Mouse (Mus musculus): Measurements from ENCODE around the gene Zswim7. TPM values are rescaled to one million over a fixed set of nuclear protein-coding genes. Genes with fewer than 3 reads are reported as not detected.
A peak's percentile ranks its signal among the peaks of the same experiment; 100 is the strongest.
"Not testable (repeated sequence)": the region's sequence is repeated elsewhere in the genome, so short reads cannot be mapped to it uniquely, and the experiment has no call there.

The Zswim7 gene
- polyA plus RNA-seq, 1 experiment from 2014 or later: 18.0 TPM

DNA sequence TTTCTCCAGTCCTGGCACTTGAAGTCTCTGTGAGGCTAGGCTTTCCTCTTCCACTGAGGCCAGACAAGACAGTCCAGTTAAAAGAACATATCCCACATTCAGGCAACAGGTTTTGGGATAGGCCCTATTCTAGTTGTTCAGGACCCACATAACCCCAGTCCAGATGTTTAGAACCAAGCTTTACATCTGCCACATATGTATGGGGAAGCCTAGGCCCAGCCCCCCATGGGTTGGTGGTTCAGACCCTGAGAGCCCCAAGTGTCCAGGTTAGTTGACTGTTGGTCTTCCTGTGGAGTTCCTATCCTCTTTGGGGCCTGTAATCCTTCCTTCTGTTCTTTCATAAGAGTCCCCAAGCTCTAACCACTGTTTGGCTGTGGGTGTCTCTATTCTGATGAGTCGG is 6.5 kb upstream of the Zswim7 start:
- WGBS: 94% methylated on average over 1 of the region's 1 CpGs
- Histone ChIP-seq H3K4me3 (replicated peaks; ENCODE audit: low read length) (no peak overlapping the region), H3K27ac (no peak overlapping the region), H3K4me2 (replicated peaks) (no peak overlapping the region), H3K4me1 (replicated peaks; ENCODE audit: control insufficient read depth, insufficient read depth, low read length) (0 out of 2 replicates have a peak, but pooled peaks cover 1% of the 10 kb centered on the region), H3K9me3 (ENCODE audit: control insufficient read depth, low read length) (no peaks in the 10 kb centered on the region), H3K36me3 (replicated peaks; ENCODE audit: control insufficient read depth, insufficient read depth) (peaks cover 75% of the 10 kb centered on the region), H3K27me3 (ENCODE audit: control insufficient read depth, insufficient read depth, low read length) (no peaks in the 10 kb centered on the region), H3K9ac (no peak overlapping the region)
- ATAC-seq (ENCODE audit: low FRiP score) (no peak), DNase-seq (ENCODE audit: low spot score) (no peak)

DNA sequence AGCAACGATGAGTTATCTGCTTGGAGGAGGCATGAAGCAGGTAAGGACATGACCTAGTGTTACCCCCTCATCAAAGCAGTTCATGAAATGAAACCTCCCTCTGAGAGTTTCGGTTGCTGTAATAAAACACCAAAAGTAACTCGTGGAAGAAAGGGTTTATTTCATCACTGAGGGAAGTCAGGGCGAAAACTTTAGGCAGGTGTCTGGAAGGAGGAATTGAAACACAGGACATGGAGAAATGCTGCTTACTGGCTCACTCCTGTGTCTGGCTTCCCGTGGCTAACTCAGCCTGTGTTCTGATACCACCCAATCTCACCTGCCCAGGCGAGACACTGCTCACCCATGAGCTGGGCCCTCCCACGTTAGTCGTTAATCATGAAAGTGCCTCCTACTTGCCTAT is 3.8 kb upstream of the Zswim7 start:
- ATAC-seq (ENCODE audit: low FRiP score) (no peak), DNase-seq (ENCODE audit: low spot score) (no peak)
- Histone ChIP-seq H3K27me3 (ENCODE audit: control insufficient read depth, insufficient read depth, low read length) (no peaks in the 10 kb centered on the region), H3K4me1 (replicated peaks; ENCODE audit: control insufficient read depth, insufficient read depth, low read length) (peaks cover 9% of the 10 kb centered on the region; the same call in 1 of the 2 replicates), H3K4me3 (replicated peaks; ENCODE audit: low read length) (no peak overlapping the region), H3K27ac (no peak overlapping the region), H3K9me3 (ENCODE audit: control insufficient read depth, low read length) (no peaks in the 10 kb centered on the region), H3K36me3 (replicated peaks; ENCODE audit: control insufficient read depth, insufficient read depth) (peaks cover 59% of the 10 kb centered on the region), H3K9ac (no peak overlapping the region), H3K4me2 (replicated peaks) (no peak overlapping the region)
- WGBS: 94% methylated on average over 8 of the region's 8 CpGs

DNA sequence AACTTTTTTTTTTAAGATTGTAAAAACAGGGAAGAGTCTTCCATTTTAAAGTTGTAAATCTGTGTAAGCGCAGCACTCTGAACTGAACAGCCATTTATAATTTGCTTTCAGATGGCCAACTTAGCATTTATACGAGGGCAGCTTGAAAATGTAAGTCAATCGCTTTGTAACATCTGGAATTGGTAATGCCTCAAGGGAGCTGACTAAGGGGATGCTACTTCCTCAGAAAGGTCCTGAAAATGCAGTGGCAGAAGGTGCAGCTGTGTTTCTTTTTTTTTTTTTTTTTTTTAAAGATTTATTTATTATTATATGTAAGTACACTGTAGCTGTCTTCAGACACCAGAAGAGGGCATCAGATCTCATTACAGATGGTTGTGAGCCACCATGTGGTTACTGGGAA is 2.8 kb upstream of the Zswim7 start:
- not testable (repeated sequence) for H3K27ac ChIP-seq

GRCm38 (mm10) chr11:62281601-62281997 is 424 bp upstream of the Zswim7 start:
- under 1% methylated on average over 43 of the region's 57 CpGs for WGBS
- ATAC-seq (ENCODE audit: low FRiP score) (peak; percentile 69), DNase-seq (ENCODE audit: low spot score) (peak; percentile 52)

More for the DNA sequence above, 2.8 kb upstream of the Zswim7 start:
- not testable (repeated sequence) for H3K4me2 ChIP-seq (replicated peaks); H3K4me1 ChIP-seq (replicated peaks; ENCODE audit: control insufficient read depth, insufficient read depth, low read length); H3K4me3 ChIP-seq (replicated peaks; ENCODE audit: low read length); H3K9ac ChIP-seq; DNase-seq (ENCODE audit: low spot score); H3K9me3 ChIP-seq (ENCODE audit: control insufficient read depth, low read length); H3K27me3 ChIP-seq (ENCODE audit: control insufficient read depth, insufficient read depth, low read length); ATAC-seq (ENCODE audit: low FRiP score)
- 84% methylated on average over 3 of the region's 3 CpGs for WGBS
- H3K36me3 ChIP-seq (replicated peaks; ENCODE audit: control insufficient read depth, insufficient read depth): peaks cover 53% of the 10 kb centered on the region

GRCm38 (mm10) chr11:62278027-62278426 is 3.1 kb downstream of the Zswim7 start:
- WGBS: 26% methylated on average over 5 of the region's 5 CpGs

More at GRCm38 (mm10) chr11:62281601-62281997, 424 bp upstream of the Zswim7 start:
- Histone ChIP-seq H3K27ac (peak overlapping the region; percentile 90), H3K4me3 (replicated peaks; ENCODE audit: low read length) (peak overlapping the region; percentile 96), H3K4me1 (replicated peaks; ENCODE audit: control insufficient read depth, insufficient read depth, low read length) (peaks cover 9% of the 10 kb centered on the region; the same call in 1 of the 2 replicates), H3K27me3 (ENCODE audit: control insufficient read depth, insufficient read depth, low read length) (no peaks in the 10 kb centered on the region), H3K9ac (peak overlapping the region; percentile 92), H3K9me3 (ENCODE audit: control insufficient read depth, low read length) (no peaks in the 10 kb centered on the region), H3K4me2 (replicated peaks) (peak overlapping the region; percentile 69), H3K36me3 (replicated peaks; ENCODE audit: control insufficient read depth, insufficient read depth) (peaks cover 31% of the 10 kb centered on the region)

DNA sequence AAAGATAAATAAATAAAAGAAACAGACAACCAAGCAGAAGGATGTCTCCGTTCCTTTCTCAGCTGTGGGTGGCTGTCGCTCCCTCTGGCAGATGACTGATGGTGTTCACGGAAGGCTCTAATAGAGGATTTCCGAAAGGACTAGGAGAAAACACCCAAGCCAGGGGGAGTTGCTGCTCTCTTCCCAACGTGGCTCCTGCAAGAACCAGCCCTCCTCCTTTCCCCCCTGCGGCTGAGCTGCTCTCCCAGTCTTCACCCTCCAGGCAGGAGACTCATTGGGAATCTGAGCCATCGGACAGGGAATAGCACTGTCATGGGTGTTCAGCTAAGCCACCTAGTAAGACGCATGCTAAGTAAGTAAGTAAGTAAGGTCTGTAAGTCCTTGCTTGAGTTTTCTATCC is 4.1 kb downstream of the Zswim7 start:
- ATAC-seq (ENCODE audit: low FRiP score): no peak
- WGBS: 53% methylated on average over 8 of the region's 8 CpGs
- Histone ChIP-seq H3K27ac (no peak overlapping the region), H3K4me3 (replicated peaks; ENCODE audit: low read length) (no peak overlapping the region), H3K4me1 (replicated peaks; ENCODE audit: control insufficient read depth, insufficient read depth, low read length) (peaks cover 2% of the 10 kb centered on the region; the same call in 1 of the 2 replicates), H3K27me3 (ENCODE audit: control insufficient read depth, insufficient read depth, low read length) (no peaks in the 10 kb centered on the region), H3K9me3 (ENCODE audit: control insufficient read depth, low read length) (no peaks in the 10 kb centered on the region), H3K9ac (no peak overlapping the region), H3K36me3 (replicated peaks; ENCODE audit: control insufficient read depth, insufficient read depth) (no peaks in the 10 kb centered on the region), H3K4me2 (replicated peaks) (no peak overlapping the region)
- DNase-seq (ENCODE audit: low spot score): no peak

More at GRCm38 (mm10) chr11:62278027-62278426, 3.1 kb downstream of the Zswim7 start:
- H3K9ac ChIP-seq: no peak overlapping the region
- ATAC-seq (ENCODE audit: low FRiP score) (no peak), DNase-seq (ENCODE audit: low spot score) (peak; percentile 64)
- H3K4me1 ChIP-seq (replicated peaks; ENCODE audit: control insufficient read depth, insufficient read depth, low read length): peaks cover 9% of the 10 kb centered on the region; the same call in 1 of the 2 replicates
- no peaks in the 10 kb centered on the region for H3K36me3 ChIP-seq (replicated peaks; ENCODE audit: control insufficient read depth, insufficient read depth)
- H3K27me3 ChIP-seq (ENCODE audit: control insufficient read depth, insufficient read depth, low read length): no peaks in the 10 kb centered on the region
- no peak overlapping the region for H3K4me3 ChIP-seq (replicated peaks; ENCODE audit: low read length)
- no peak overlapping the region for H3K4me2 ChIP-seq (replicated peaks)
- no peaks in the 10 kb centered on the region for H3K9me3 ChIP-seq (ENCODE audit: control insufficient read depth, low read length)
- H3K27ac ChIP-seq: no peak overlapping the region

- no peak for DNase-seq (ENCODE audit: low spot score)
- no peaks in the 10 kb centered on the region for H3K9me3 ChIP-seq (ENCODE audit: control insufficient read depth, low read length)
- WGBS: 70% methylated on average over 5 of the region's 5 CpGs
- no peak overlapping the region for H3K9ac ChIP-seq
- H3K36me3 ChIP-seq (replicated peaks; ENCODE audit: control insufficient read depth, insufficient read depth): no peaks in the 10 kb centered on the region
- ATAC-seq (ENCODE audit: low FRiP score): no peak
- H3K4me3 ChIP-seq (replicated peaks; ENCODE audit: low read length): no peak overlapping the region
- peaks cover 15% of the 10 kb centered on the region for H3K4me1 ChIP-seq (replicated peaks; ENCODE audit: control insufficient read depth, insufficient read depth, low read length)
- no peak overlapping the region for H3K27ac ChIP-seq
- H3K4me2 ChIP-seq (replicated peaks): no peak overlapping the region
- no peaks in the 10 kb centered on the region for H3K27me3 ChIP-seq (ENCODE audit: control insufficient read depth, insufficient read depth, low read length)
These were observed 10.3 kb downstream of the Zswim7 start for GRCm38 (mm10) chr11:62270851-62271250.

- Histone ChIP-seq H3K4me2 (replicated peaks) (no peak overlapping the region), H3K9me3 (ENCODE audit: control insufficient read depth, low read length) (no peaks in the 10 kb centered on the region), H3K27ac (no peak overlapping the region), H3K4me1 (replicated peaks; ENCODE audit: control insufficient read depth, insufficient read depth, low read length) (peaks cover 15% of the 10 kb centered on the region), H3K4me3 (replicated peaks; ENCODE audit: low read length) (no peak overlapping the region), H3K27me3 (ENCODE audit: control insufficient read depth, insufficient read depth, low read length) (no peaks in the 10 kb centered on the region), H3K9ac (no peak overlapping the region), H3K36me3 (replicated peaks; ENCODE audit: control insufficient read depth, insufficient read depth) (no peaks in the 10 kb centered on the region)
- ATAC-seq (ENCODE audit: low FRiP score): no peak
- no peak for DNase-seq (ENCODE audit: low spot score)
- WGBS: 85% methylated on average over 12 of the region's 12 CpGs
These were observed 12.1 kb downstream of the Zswim7 start for GRCm38 (mm10) chr11:62269097-62269496.

- no peak overlapping the region for H3K27ac ChIP-seq
- H3K27me3 ChIP-seq (ENCODE audit: control insufficient read depth, insufficient read depth, low read length): no peaks in the 10 kb centered on the region
- H3K4me1 ChIP-seq (replicated peaks; ENCODE audit: control insufficient read depth, insufficient read depth, low read length): peaks cover 15% of the 10 kb centered on the region
- H3K9ac ChIP-seq: no peak overlapping the region
- ATAC-seq (ENCODE audit: low FRiP score) (no peak), DNase-seq (ENCODE audit: low spot score) (no peak)
- no peak overlapping the region for H3K4me3 ChIP-seq (replicated peaks; ENCODE audit: low read length)
- no peaks in the 10 kb centered on the region for H3K9me3 ChIP-seq (ENCODE audit: control insufficient read depth, low read length)
- no peaks in the 10 kb centered on the region for H3K36me3 ChIP-seq (replicated peaks; ENCODE audit: control insufficient read depth, insufficient read depth)
- WGBS: 83% methylated on average over 8 of the region's 8 CpGs
- H3K4me2 ChIP-seq (replicated peaks): no peak overlapping the region
These were observed 12.8 kb downstream of the Zswim7 start for GRCm38 (mm10) chr11:62268381-62268780.

Measured in hindbrain, embryonic 14.5 days (tissue).